Comparison of ENCODE assay signal across 26 mouse cellular contexts in the genomic region with DNA sequence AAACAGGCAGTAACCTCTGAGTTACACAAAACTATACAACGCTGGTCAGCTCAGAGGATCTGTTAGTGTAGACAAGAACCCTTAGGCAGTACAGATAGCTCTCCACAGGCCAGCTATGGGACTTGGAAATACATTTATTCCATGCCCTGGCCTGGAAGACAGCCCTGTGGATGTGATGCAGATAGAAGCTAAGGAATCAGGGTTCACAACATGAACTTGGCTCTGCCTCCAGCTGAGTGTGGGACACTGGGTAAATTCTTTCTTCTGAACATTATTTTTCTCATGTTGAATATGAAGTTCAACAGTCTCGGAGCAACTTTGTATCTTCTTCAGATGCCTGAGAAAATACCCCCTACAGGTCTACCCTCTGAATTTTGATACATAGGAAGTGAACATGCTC. TPM values are rescaled to one million over a fixed set of nuclear protein-coding genes. Genes with fewer than 3 reads are reported as not detected.
"Had no signal": no experiment of that assay in that cellular context is flagged by ENCODE, and none has a peak within 500 bp of the region (broad histone marks: within the 10 kb centered on the region; RNA-seq: fewer than 3 reads in every experiment).

No protein-coding gene starts in this region.

- DNase-seq: gastrocnemius, postnatal 10 days; gastrocnemius, postnatal 25 days; heart, adult 18-20 months; heart, postnatal 10 days; heart, postnatal 4 days; kidney, adult 8-10 months; kidney, postnatal 10 days; kidney, postnatal 4 days; liver; liver, embryonic 13.5 days; liver, postnatal 0 days had no signal

- H3K9ac ChIP-seq: heart, embryonic 12.5 days; hindbrain, embryonic 12.5 days; hindbrain, embryonic 14.5 days; intestine, embryonic 15.5 days; limb, embryonic 12.5 days; liver, embryonic 13.5 days; liver, embryonic 15.5 days; liver, postnatal 0 days had no signal

- H3K9me3 ChIP-seq: heart, embryonic 10.5 days; heart, embryonic 12.5 days; hindbrain, embryonic 10.5 days; hindbrain, embryonic 12.5 days; intestine, embryonic 15.5 days; limb, embryonic 10.5 days; limb, embryonic 12.5 days; liver, embryonic 13.5 days; liver, embryonic 15.5 days had no signal

- H3K4me2 ChIP-seq: heart, embryonic 12.5 days; hindbrain, embryonic 12.5 days; hindbrain, embryonic 14.5 days; intestine, embryonic 15.5 days; limb, embryonic 12.5 days; liver, embryonic 11.5 days; liver, embryonic 13.5 days; liver, embryonic 15.5 days had no signal

- H3K4me3 ChIP-seq: heart, embryonic 10.5 days; heart, embryonic 12.5 days; hindbrain, embryonic 10.5 days; hindbrain, embryonic 12.5 days; intestine, embryonic 15.5 days; layer of hippocampus, adult 2 months; left cerebral cortex, adult 2 months; limb, embryonic 10.5 days; limb, embryonic 12.5 days; liver, embryonic 13.5 days; liver, embryonic 15.5 days had no signal

- H3K27ac ChIP-seq: heart, embryonic 10.5 days; hindbrain, embryonic 10.5 days; hindbrain, embryonic 12.5 days; hindbrain, embryonic 14.5 days; intestine, embryonic 15.5 days; layer of hippocampus, adult 2 months; left cerebral cortex, adult 2 months; limb, embryonic 12.5 days; liver, embryonic 13.5 days; liver, embryonic 15.5 days had no signal

- H3K36me3 ChIP-seq: heart, embryonic 10.5 days; heart, embryonic 12.5 days; hindbrain, embryonic 10.5 days; hindbrain, embryonic 12.5 days; intestine, embryonic 15.5 days; limb, embryonic 10.5 days; limb, embryonic 12.5 days; liver, embryonic 13.5 days; liver, embryonic 15.5 days had no signal

- H3K27me3 ChIP-seq: intestine, embryonic 15.5 days; limb, embryonic 12.5 days had no signal

- ATAC-seq: hindbrain, embryonic 16.5 days; inflammation-experienced regulatory T-cells, adult 6 months; intestine, embryonic 15.5 days; intestine, postnatal 0 days; liver, postnatal 0 days had no signal

RNA-seq across cellular contexts. Expression of a gene that starts 2.9 kb away (rescaled TPM):
- polyA plus RNA-seq: inflammation-experienced regulatory T-cells, adult 6 months had no signal
